Mouse (Mus musculus) hindbrain, embryonic 10.5 days (tissue): ENCODE data around the gene Slc30a3. TPM values are rescaled to one million over a fixed set of nuclear protein-coding genes. Genes with fewer than 3 reads are reported as not detected.

Source experiments
- polyA plus RNA-seq: library from polyadenylated mRNA; unstranded; fragments of >200 nt; fragmentation: Nextera tagmentation; extraction: Ambion mirVana; gene quantifications from 2 replicates; pipeline ENCODE4 v1.2.1, GENCODE M21; 2016

Gene Slc30a3
- polyA plus RNA-seq, 1 experiment from 2014 or later, result 9.3 TPM

Other genes with a start within 250 kb of the Slc30a3 start
- gene Tmem214, start 240.2 kb downstream of the Slc30a3 start, polyA plus RNA-seq, result 64.0 and 67.6 TPM in 2 replicates
- gene Agbl5, start 219.5 kb downstream of the Slc30a3 start, polyA plus RNA-seq, result 18.4 and 24.2 TPM in 2 replicates
- gene Ost4, start 200.4 kb downstream of the Slc30a3 start, polyA plus RNA-seq, result 405 and 407 TPM in 2 replicates
- gene Emilin1, start 194.8 kb downstream of the Slc30a3 start, polyA plus RNA-seq, result 85.1 and 87.4 TPM in 2 replicates
- 7.2 and 8.0 TPM in 2 replicates for gene Khk, start 186.8 kb downstream of the Slc30a3 start, polyA plus RNA-seq
- gene Cgref1, start 162.6 kb downstream of the Slc30a3 start, polyA plus RNA-seq, result 3.7 and 6.7 TPM in 2 replicates
- 147 and 152 TPM in 2 replicates for gene Preb, start 147.9 kb downstream of the Slc30a3 start, polyA plus RNA-seq
- not detected in 2 replicates for gene Tcf23, start 139.6 kb downstream of the Slc30a3 start, polyA plus RNA-seq
- 86.2 and 110 TPM in 2 replicates for gene Atraid, start 59.9 kb downstream of the Slc30a3 start, polyA plus RNA-seq
- gene Slc5a6, start 59.3 kb downstream of the Slc30a3 start, polyA plus RNA-seq, result 8.1 and 10.1 TPM in 2 replicates
- 43.5 and 55.9 TPM in 2 replicates for gene Cad, start 53.5 kb downstream of the Slc30a3 start, polyA plus RNA-seq
- gene Dnajc5g, start 2.0 kb downstream of the Slc30a3 start, polyA plus RNA-seq, result not detected in 2 replicates
- not detected in 2 replicates for gene Trim54, start 8.5 kb upstream of the Slc30a3 start, polyA plus RNA-seq
- not detected in 2 replicates for gene Ucn, start 30.6 kb upstream of the Slc30a3 start, polyA plus RNA-seq
- 59.2 and 60.7 TPM in 2 replicates for gene Mpv17, start 46.0 kb upstream of the Slc30a3 start, polyA plus RNA-seq
- gene Gm29609, start 71.7 kb upstream of the Slc30a3 start, polyA plus RNA-seq, result 0.80 and 0.89 TPM in 2 replicates
- 105 and 118 TPM in 2 replicates for gene Gtf3c2, start 71.9 kb upstream of the Slc30a3 start, polyA plus RNA-seq
- gene Snx17, start 85.0 kb upstream of the Slc30a3 start, polyA plus RNA-seq, result 128 and 138 TPM in 2 replicates
- gene Eif2b4, start 85.2 kb upstream of the Slc30a3 start, polyA plus RNA-seq, result 85.2 and 99.3 TPM in 2 replicates
- gene Zfp513, start 94.1 kb upstream of the Slc30a3 start, polyA plus RNA-seq, result 12.7 and 15.0 TPM in 2 replicates
- gene Ppm1g, start 112.5 kb upstream of the Slc30a3 start, polyA plus RNA-seq, result 172 and 197 TPM in 2 replicates
- gene Nrbp1, start 132.6 kb upstream of the Slc30a3 start, polyA plus RNA-seq, result 151 and 159 TPM in 2 replicates
- gene Gm9970, start 133.0 kb upstream of the Slc30a3 start, polyA plus RNA-seq, result 0.30 TPM in 1 of 2 replicates, not detected in the other
- 3.9 and 6.7 TPM in 2 replicates for gene Krtcap3, start 143.5 kb upstream of the Slc30a3 start, polyA plus RNA-seq
- 35.2 and 39.7 TPM in 2 replicates for gene Ift172, start 182.9 kb upstream of the Slc30a3 start, polyA plus RNA-seq
- 47.3 and 55.6 TPM in 2 replicates for gene Fndc4, start 187.8 kb upstream of the Slc30a3 start, polyA plus RNA-seq
- 0.14 TPM in 1 of 2 replicates, not detected in the other for gene Gckr, start 189.2 kb upstream of the Slc30a3 start, polyA plus RNA-seq